Mouse (Mus musculus): ENCODE measurements around the gene Stpg3. TPM values are rescaled to one million over a fixed set of nuclear protein-coding genes. Genes with fewer than 3 reads are reported as not detected.

The Stpg3 gene
- polyA plus RNA-seq, 1 experiment from 2014 or later = not detected

- peak overlapping the region; percentile 46 for H3K4me3 ChIP-seq
- H3K9ac ChIP-seq (replicated peaks) = peak overlapping the region; percentile 68
- H3K4me1 ChIP-seq = peaks cover 40% of the 10 kb centered on the region
- H3K27ac ChIP-seq (replicated peaks) = peak overlapping the region; percentile 98
- 1% methylated on average over 61 of the region's 64 CpGs for WGBS
- 0 out of 2 replicates have a peak, but pooled peaks cover 5% of the 10 kb centered on the region for H3K27me3 ChIP-seq
- no peaks in the 10 kb centered on the region for H3K9me3 ChIP-seq
- peak overlapping the region; percentile 75 for H3K4me2 ChIP-seq (replicated peaks)
- 0 out of 2 replicates have a peak, but pooled peaks cover 5% of the 10 kb centered on the region for H3K36me3 ChIP-seq
- ATAC-seq (ENCODE audit: low FRiP score, low read depth) = peak; percentile 83
Observed at GRCm38 (mm10) chr2:25185625-25186574, 28.5 kb downstream of the Stpg3 start.

- 92% methylated on average over 7 of the region's 7 CpGs for WGBS
- ATAC-seq (ENCODE audit: low FRiP score, low read depth) = no peak
- peak overlapping the region; percentile 46; the same call in 1 of the 2 replicates for H3K4me3 ChIP-seq
- no peaks in the 10 kb centered on the region for H3K9me3 ChIP-seq
- H3K4me2 ChIP-seq (replicated peaks) = peak overlapping the region; percentile 75
- H3K27ac ChIP-seq (replicated peaks) = peak overlapping the region; percentile 98
- H3K9ac ChIP-seq (replicated peaks) = no peak overlapping the region
- peaks cover 49% of the 10 kb centered on the region for H3K4me1 ChIP-seq
- H3K36me3 ChIP-seq = 0 out of 2 replicates have a peak, but pooled peaks cover 5% of the 10 kb centered on the region
- 0 out of 2 replicates have a peak, but pooled peaks cover 6% of the 10 kb centered on the region for H3K27me3 ChIP-seq
Observed at GRCm38 (mm10) chr2:25184496-25184895, 29.9 kb downstream of the Stpg3 start.

- peak overlapping the region; percentile 98 for H3K27ac ChIP-seq (replicated peaks)
- H3K4me3 ChIP-seq = peak overlapping the region; percentile 85
- H3K4me1 ChIP-seq = peaks cover 60% of the 10 kb centered on the region
- H3K36me3 ChIP-seq = 0 out of 2 replicates have a peak, but pooled peaks cover 5% of the 10 kb centered on the region
- H3K9me3 ChIP-seq = no peaks in the 10 kb centered on the region
- peak overlapping the region; percentile 75 for H3K4me2 ChIP-seq (replicated peaks)
- no peak overlapping the region for H3K9ac ChIP-seq (replicated peaks)
- 74% methylated on average over 2 of the region's 2 CpGs for WGBS
- ATAC-seq (ENCODE audit: low FRiP score, low read depth) = no peak
- H3K27me3 ChIP-seq = 0 out of 2 replicates have a peak, but pooled peaks cover 9% of the 10 kb centered on the region
Observed at GRCm38 (mm10) chr2:25183336-25183735, 31.1 kb downstream of the Stpg3 start.

- Histone ChIP-seq H3K4me2 (replicated peaks) (peak overlapping the region; percentile 75), H3K4me3 (peak overlapping the region; percentile 85), H3K27ac (replicated peaks) (peak overlapping the region; percentile 98), H3K9ac (replicated peaks) (peak overlapping the region; percentile 46), H3K36me3 (0 out of 2 replicates have a peak, but pooled peaks cover 5% of the 10 kb centered on the region), H3K4me1 (peaks cover 66% of the 10 kb centered on the region), H3K9me3 (no peaks in the 10 kb centered on the region), H3K27me3 (0 out of 2 replicates have a peak, but pooled peaks cover 9% of the 10 kb centered on the region)
- no peak for ATAC-seq (ENCODE audit: low FRiP score, low read depth)
- 3% methylated on average over 6 of the region's 6 CpGs for WGBS
Observed at GRCm38 (mm10) chr2:25182664-25183063, 31.8 kb downstream of the Stpg3 start.

GRCm38 (mm10) chr2:25181891-25182397 is 32.5 kb downstream of the Stpg3 start:
- WGBS = under 1% methylated on average over 17 of the region's 17 CpGs

GRCm38 (mm10) chr2:25180973-25181890 is 33.2 kb downstream of the Stpg3 start:
- peak overlapping the region; percentile 75 for H3K4me2 ChIP-seq (replicated peaks)
- ATAC-seq (ENCODE audit: low FRiP score, low read depth) = peak; percentile 13
- H3K27ac ChIP-seq (replicated peaks) = peak overlapping the region; percentile 98
- 0 out of 2 replicates have a peak, but pooled peaks cover 12% of the 10 kb centered on the region for H3K27me3 ChIP-seq
- H3K4me3 ChIP-seq = peak overlapping the region; percentile 85
- H3K9me3 ChIP-seq = no peaks in the 10 kb centered on the region
- under 1% methylated on average over 100 of the region's 100 CpGs for WGBS
- peak overlapping the region; percentile 86 for H3K9ac ChIP-seq (replicated peaks)
- 0 out of 2 replicates have a peak, but pooled peaks cover 5% of the 10 kb centered on the region for H3K36me3 ChIP-seq
- H3K4me1 ChIP-seq = peaks cover 72% of the 10 kb centered on the region

More at GRCm38 (mm10) chr2:25181891-25182397, 32.5 kb downstream of the Stpg3 start:
- H3K27me3 ChIP-seq = 0 out of 2 replicates have a peak, but pooled peaks cover 8% of the 10 kb centered on the region
- 0 out of 2 replicates have a peak, but pooled peaks cover 5% of the 10 kb centered on the region for H3K36me3 ChIP-seq
- peak overlapping the region; percentile 75 for H3K4me2 ChIP-seq (replicated peaks)
- no peak for ATAC-seq (ENCODE audit: low FRiP score, low read depth)
- peak overlapping the region; percentile 85 for H3K4me3 ChIP-seq
- H3K9ac ChIP-seq (replicated peaks) = peak overlapping the region; percentile 86
- H3K9me3 ChIP-seq = no peaks in the 10 kb centered on the region
- peaks cover 72% of the 10 kb centered on the region for H3K4me1 ChIP-seq
- peak overlapping the region; percentile 98 for H3K27ac ChIP-seq (replicated peaks)

GRCm38 (mm10) chr2:25180478-25180903 is 33.9 kb downstream of the Stpg3 start, which contains the start of gene Nrarp:
TSS of gene Nrarp (plus strand) at chr2:25180758.
- H3K9ac ChIP-seq (replicated peaks) = peak within 1 kb of the TSS; percentile 86
- H3K27ac ChIP-seq (replicated peaks) = peak within 1 kb of the TSS; percentile 98
- peak; percentile 81 for ATAC-seq (ENCODE audit: low FRiP score, low read depth)
- no peaks in the 10 kb centered on the region for H3K9me3 ChIP-seq
- peak within 1 kb of the TSS; percentile 85 for H3K4me3 ChIP-seq
- 0 out of 2 replicates have a peak, but pooled peaks cover 5% of the 10 kb centered on the region for H3K36me3 ChIP-seq
- 0 out of 2 replicates have a peak, but pooled peaks cover 12% of the 10 kb centered on the region for H3K27me3 ChIP-seq
- under 1% methylated on average over 35 of the region's 35 CpGs for WGBS
- H3K4me1 ChIP-seq = peaks cover 76% of the 10 kb centered on the region
- peak within 1 kb of the TSS; percentile 75 for H3K4me2 ChIP-seq (replicated peaks)

GRCm38 (mm10) chr2:25179566-25180217 is 34.7 kb downstream of the Stpg3 start:
- H3K27me3 ChIP-seq = 0 out of 2 replicates have a peak, but pooled peaks cover 12% of the 10 kb centered on the region
- H3K4me1 ChIP-seq = peaks cover 76% of the 10 kb centered on the region
- 0 out of 2 replicates have a peak, but pooled peaks cover 3% of the 10 kb centered on the region for H3K36me3 ChIP-seq
- H3K9ac ChIP-seq (replicated peaks) = peak overlapping the region; percentile 48
- WGBS = 42% methylated on average over 15 of the region's 15 CpGs
- H3K27ac ChIP-seq (replicated peaks) = peak overlapping the region; percentile 63
- peak overlapping the region; percentile 75 for H3K4me2 ChIP-seq (replicated peaks)
- H3K4me3 ChIP-seq = peak overlapping the region; percentile 85
- H3K9me3 ChIP-seq = no peaks in the 10 kb centered on the region
- ATAC-seq (ENCODE audit: low FRiP score, low read depth) = no peak; the same call in 1 of the 2 replicates

GRCm38 (mm10) chr2:25178285-25178972 is 36.0 kb downstream of the Stpg3 start:
- ATAC-seq (ENCODE audit: low FRiP score, low read depth) = no peak
- H3K9ac ChIP-seq (replicated peaks) = peak overlapping the region; percentile 51
- peak overlapping the region; percentile 42 for H3K4me2 ChIP-seq (replicated peaks)
- 18% methylated on average over 10 of the region's 10 CpGs for WGBS
- H3K27me3 ChIP-seq = 0 out of 2 replicates have a peak, but pooled peaks cover 12% of the 10 kb centered on the region
- H3K36me3 ChIP-seq = no peaks in the 10 kb centered on the region
- no peaks in the 10 kb centered on the region for H3K9me3 ChIP-seq
- peak overlapping the region; percentile 85 for H3K27ac ChIP-seq (replicated peaks)
- H3K4me3 ChIP-seq = peak overlapping the region; percentile 18
- H3K4me1 ChIP-seq = peaks cover 67% of the 10 kb centered on the region

GRCm38 (mm10) chr2:25177685-25178084 is 36.8 kb downstream of the Stpg3 start:
- ATAC-seq (ENCODE audit: low FRiP score, low read depth) = peak; percentile 14
- H3K4me1 ChIP-seq = peaks cover 62% of the 10 kb centered on the region
- under 1% methylated on average over 6 of the region's 6 CpGs for WGBS

More at GRCm38 (mm10) chr2:25177685-25178084, 36.8 kb downstream of the Stpg3 start:
- H3K4me3 ChIP-seq = peak overlapping the region; percentile 25
- no peaks in the 10 kb centered on the region for H3K9me3 ChIP-seq
- peak overlapping the region; percentile 85 for H3K27ac ChIP-seq (replicated peaks)
- peak overlapping the region; percentile 51 for H3K9ac ChIP-seq (replicated peaks)
- H3K36me3 ChIP-seq = no peaks in the 10 kb centered on the region
- H3K27me3 ChIP-seq = 0 out of 2 replicates have a peak, but pooled peaks cover 12% of the 10 kb centered on the region
- peak overlapping the region; percentile 42 for H3K4me2 ChIP-seq (replicated peaks)
